Mouse (Mus musculus) splenic B cell, adult 2 months (primary cell): ENCODE measurements around the gene Cyp17a1.

Experiments
- DNase-seq: peaks from one replicate; pipeline ENCODE4 v3.0.0-alpha.2; 2011; ENCODE audit warnings: low read depth, low spot score
- H3K27me3 ChIP-seq: 2 replicates; pipeline ENCODE4 v1.6.1; 2012; ENCODE audit warnings: mild to moderate bottlenecking, low read length, moderate library complexity, mixed read lengths; ENCODE audit not compliant: control insufficient read depth, poor library complexity, insufficient read depth, severe bottlenecking
- H3K36me3 ChIP-seq: 2 replicates; pipeline ENCODE4 v1.6.1; 2012; ENCODE audit warnings: mild to moderate bottlenecking, low read length, moderate library complexity, mixed read lengths; ENCODE audit not compliant: control insufficient read depth, poor library complexity, insufficient read depth, severe bottlenecking

Gene Cyp17a1

GRCm38 (mm10) chr19:46640780-46641179 lies 32.2 kb downstream of the Cyp17a1 start:
- DNase-seq = no peak
- H3K36me3 ChIP-seq = peaks cover 2% of the 10 kb centered on the region
- H3K27me3 ChIP-seq = no peaks in the 10 kb centered on the region

- no peak for DNase-seq
- Histone ChIP-seq H3K36me3 (no peaks in the 10 kb centered on the region; the same call in 1 of the 2 replicates), H3K27me3 (no peaks in the 10 kb centered on the region)
Measured at GRCm38 (mm10) chr19:46639496-46639895, 33.5 kb downstream of the Cyp17a1 start.

GRCm38 (mm10) chr19:46639053-46639452 lies 33.9 kb downstream of the Cyp17a1 start:
- no peak for DNase-seq
- no peaks in the 10 kb centered on the region; the same call in 1 of the 2 replicates for H3K36me3 ChIP-seq
- H3K27me3 ChIP-seq = no peaks in the 10 kb centered on the region

- no peak for DNase-seq
- Histone ChIP-seq H3K27me3 (no peaks in the 10 kb centered on the region), H3K36me3 (no peaks in the 10 kb centered on the region; the same call in 1 of the 2 replicates)
Measured at GRCm38 (mm10) chr19:46637598-46637997, 35.4 kb downstream of the Cyp17a1 start.

GRCm38 (mm10) chr19:46635766-46636165 lies 37.2 kb downstream of the Cyp17a1 start:
- DNase-seq = no peak
- H3K27me3 ChIP-seq = no peaks in the 10 kb centered on the region
- H3K36me3 ChIP-seq = no peaks in the 10 kb centered on the region

- no peaks in the 10 kb centered on the region for H3K27me3 ChIP-seq
- DNase-seq = no peak
- no peaks in the 10 kb centered on the region for H3K36me3 ChIP-seq
Measured at GRCm38 (mm10) chr19:46631637-46632036, 41.3 kb downstream of the Cyp17a1 start.

GRCm38 (mm10) chr19:46629807-46630206 lies 43.2 kb downstream of the Cyp17a1 start:
- Histone ChIP-seq H3K36me3 (no peaks in the 10 kb centered on the region), H3K27me3 (no peaks in the 10 kb centered on the region)
- no peak for DNase-seq

- Histone ChIP-seq H3K27me3 (no peaks in the 10 kb centered on the region), H3K36me3 (no peaks in the 10 kb centered on the region)
- no peak for DNase-seq
Measured at GRCm38 (mm10) chr19:46628403-46628802, 44.6 kb downstream of the Cyp17a1 start.

- Histone ChIP-seq H3K36me3 (no peaks in the 10 kb centered on the region), H3K27me3 (no peaks in the 10 kb centered on the region)
- DNase-seq = no peak
Measured at GRCm38 (mm10) chr19:46625519-46625918, 47.5 kb downstream of the Cyp17a1 start.

GRCm38 (mm10) chr19:46625015-46625414 lies 48.0 kb downstream of the Cyp17a1 start:
- Histone ChIP-seq H3K36me3 (no peaks in the 10 kb centered on the region), H3K27me3 (no peaks in the 10 kb centered on the region)
- DNase-seq = no peak

- H3K27me3 ChIP-seq = no peaks in the 10 kb centered on the region
- H3K36me3 ChIP-seq = no peaks in the 10 kb centered on the region
- no peak for DNase-seq
Measured at GRCm38 (mm10) chr19:46623790-46624772, 48.9 kb downstream of the Cyp17a1 start.

GRCm38 (mm10) chr19:46623194-46623667 lies 49.7 kb downstream of the Cyp17a1 start:
- H3K36me3 ChIP-seq = no peaks in the 10 kb centered on the region
- H3K27me3 ChIP-seq = no peaks in the 10 kb centered on the region
- DNase-seq = no peak

- no peak for DNase-seq
Measured at GRCm38 (mm10) chr19:46622659-46623193, 50.2 kb downstream of the Cyp17a1 start.

GRCm38 (mm10) chr19:46621236-46622183 lies 51.5 kb downstream of the Cyp17a1 start:
- Histone ChIP-seq H3K36me3 (no peaks in the 10 kb centered on the region; the same call in 1 of the 2 replicates), H3K27me3 (no peaks in the 10 kb centered on the region)
- no peak for DNase-seq

More at GRCm38 (mm10) chr19:46622659-46623193, 50.2 kb downstream of the Cyp17a1 start:
- H3K27me3 ChIP-seq = no peaks in the 10 kb centered on the region
- H3K36me3 ChIP-seq = no peaks in the 10 kb centered on the region
